Mouse (Mus musculus) liver, postnatal 0 days (tissue): ENCODE results near the gene Iqck. TPM values are rescaled to one million over a fixed set of nuclear protein-coding genes. Genes with fewer than 3 reads are reported as not detected.
A peak's percentile ranks its signal among the peaks of the same experiment; 100 is the strongest.

Experiments
- ATAC-seq: fragments of 200-750 bp; cut with Nextera tagmentation; 2 replicates; pipeline ENCODE4 v1.8.0; 2017; ENCODE audit warnings: mild to moderate bottlenecking, moderate library complexity
- DNase-seq: peaks from one replicate; pipeline ENCODE4 v3.0.0-alpha.2; 2016
- H3K27ac ChIP-seq: fragments of 300-500 bp; sonication (generic); 2 replicates; pipeline ENCODE4 v1.5.1; 2014; ENCODE audit warnings: antibody characterized with exemption, moderate library complexity, mild to moderate bottlenecking, low read depth
- H3K27me3 ChIP-seq: fragments of 300-500 bp; sonication (generic); 2 replicates; pipeline ENCODE4 v1.6.1; 2014; ENCODE audit warnings: low read length, control low read depth, mixed read lengths; ENCODE audit not compliant: insufficient read depth
- H3K36me3 ChIP-seq: fragments of 300-500 bp; sonication (generic); replicated peaks from 2 replicates; pipeline ENCODE4 v1.6.1; 2014; ENCODE audit warnings: mild to moderate bottlenecking, control low read depth, low read length, moderate library complexity, mixed read lengths; ENCODE audit not compliant: insufficient read depth
- H3K4me1 ChIP-seq: fragments of 300-500 bp; sonication (generic); 2 replicates; pipeline ENCODE4 v1.6.1; 2014; ENCODE audit warnings: antibody characterized with exemption, mild to moderate bottlenecking, control low read depth; ENCODE audit not compliant: insufficient read depth
- H3K4me2 ChIP-seq: fragments of 300-500 bp; sonication (generic); 2 replicates; pipeline ENCODE4 v1.6.1; 2014; ENCODE audit warnings: low read depth, mild to moderate bottlenecking, low read length, moderate library complexity, mixed read lengths
- H3K4me3 ChIP-seq: fragments of 300-500 bp; sonication (generic); 2 replicates; pipeline ENCODE4 v1.5.1; 2014; ENCODE audit warnings: low read depth, low read length
- H3K9ac ChIP-seq: fragments of 300-500 bp; sonication (generic); replicated peaks from 2 replicates; pipeline ENCODE4 v1.6.1; 2014; ENCODE audit warnings: mild to moderate bottlenecking, moderate library complexity
- H3K9me3 ChIP-seq: fragments of 300-500 bp; sonication (generic); 2 replicates; pipeline ENCODE4 v1.6.1; 2016; ENCODE audit warnings: mild to moderate bottlenecking, control low read depth, low read length, mixed read lengths
- CTCF ChIP-seq: sonication (generic); IDR thresholded peaks from 2 replicates; pipeline ENCODE4 v1.5.1; 2016; ENCODE audit warnings: antibody characterized with exemption, low read depth
- EP300 ChIP-seq: IDR thresholded peaks from 2 replicates; pipeline ENCODE4 v1.6.1; 2016; ENCODE audit warnings: antibody characterized with exemption, low read depth, mild to moderate bottlenecking
- WGBS: fragments of 180-500 bp; shearing (Covaris S2); extraction: QIAGEN DNeasy Blood & Tissue Kit; methylation state at CpG from one replicate; pipeline ENCODE4 v1.1.7; 2014; ENCODE audit not compliant: insufficient replicate concordance; 5-methylcytosine and 5-hydroxymethylcytosine counted together
- polyA plus RNA-seq: library from polyadenylated mRNA; unstranded; fragments of >200 nt; fragmentation: Nextera tagmentation; extraction: Ambion mirVana; gene quantifications from 2 replicates; pipeline ENCODE4 v1.2.1, GENCODE M21; 2015

Iqck gene
- polyA plus RNA-seq, 1 experiment from 2014 or later: 0.39 TPM

GRCm38 (mm10) chr7:118912049-118912490 is 56.5 kb downstream of the Iqck start:
- Histone ChIP-seq H3K36me3 (no peaks in the 10 kb centered on the region), H3K4me1 (no peaks in the 10 kb centered on the region), H3K4me3 (no peak overlapping the region), H3K9ac (no peak overlapping the region), H3K9me3 (no peaks in the 10 kb centered on the region), H3K27me3 (no peaks in the 10 kb centered on the region), H3K27ac (no peak overlapping the region), H3K4me2 (no peak overlapping the region)
- 68% methylated on average over 8 of the region's 8 CpGs for WGBS
- TF ChIP-seq CTCF (no peak), EP300 (no peak)
- DNase-seq (no peak), ATAC-seq (no peak)

GRCm38 (mm10) chr7:118914561-118915165 is 59.1 kb downstream of the Iqck start:
- no peak for TF ChIP-seq EP300
- no peak for TF ChIP-seq CTCF
- H3K4me2 ChIP-seq: no peak overlapping the region
- DNase-seq (no peak), ATAC-seq (no peak)
- WGBS: 69% methylated on average over 7 of the region's 7 CpGs
- no peak overlapping the region for H3K9ac ChIP-seq
- H3K27me3 ChIP-seq: no peaks in the 10 kb centered on the region
- no peaks in the 10 kb centered on the region for H3K9me3 ChIP-seq
- H3K27ac ChIP-seq: no peak overlapping the region
- no peaks in the 10 kb centered on the region for H3K36me3 ChIP-seq
- H3K4me3 ChIP-seq: no peak overlapping the region
- H3K4me1 ChIP-seq: no peaks in the 10 kb centered on the region

GRCm38 (mm10) chr7:118919261-118920006 is 63.9 kb downstream of the Iqck start:
- WGBS: 74% methylated on average over 10 of the region's 10 CpGs
- TF ChIP-seq CTCF: no peak
- TF ChIP-seq EP300: no peak
- DNase-seq (no peak), ATAC-seq (no peak)
- Histone ChIP-seq H3K27me3 (no peaks in the 10 kb centered on the region), H3K27ac (no peak overlapping the region), H3K9ac (no peak overlapping the region), H3K36me3 (no peaks in the 10 kb centered on the region), H3K4me1 (no peaks in the 10 kb centered on the region), H3K9me3 (no peaks in the 10 kb centered on the region), H3K4me2 (no peak overlapping the region), H3K4me3 (no peak overlapping the region)

- H3K9me3 ChIP-seq: no peaks in the 10 kb centered on the region
- ATAC-seq: 0 out of 2 replicates have a peak, but pooled peaks have one; percentile 13
- no peak for DNase-seq
- no peak overlapping the region for H3K27ac ChIP-seq
- no peaks in the 10 kb centered on the region for H3K27me3 ChIP-seq
- TF ChIP-seq CTCF: no peak
- no peak for TF ChIP-seq EP300
- H3K4me1 ChIP-seq: no peaks in the 10 kb centered on the region
- no peak overlapping the region for H3K4me2 ChIP-seq
- H3K4me3 ChIP-seq: no peak overlapping the region
- 41% methylated on average over 4 of the region's 4 CpGs for WGBS
- H3K9ac ChIP-seq: no peak overlapping the region
- H3K36me3 ChIP-seq: no peaks in the 10 kb centered on the region
These were observed 67.1 kb downstream of the Iqck start for GRCm38 (mm10) chr7:118922441-118923202.

GRCm38 (mm10) chr7:118925547-118925946 is 70.0 kb downstream of the Iqck start:
- Histone ChIP-seq H3K27ac (no peak overlapping the region), H3K4me3 (no peak overlapping the region), H3K27me3 (no peaks in the 10 kb centered on the region), H3K36me3 (no peaks in the 10 kb centered on the region), H3K9ac (no peak overlapping the region), H3K9me3 (no peaks in the 10 kb centered on the region), H3K4me2 (no peak overlapping the region), H3K4me1 (no peaks in the 10 kb centered on the region)
- no peak for DNase-seq
- ATAC-seq: no peak
- WGBS: 63% methylated on average over 3 of the region's 3 CpGs
- TF ChIP-seq CTCF (no peak), EP300 (no peak)

GRCm38 (mm10) chr7:118926516-118927260 is 71.1 kb downstream of the Iqck start:
- Histone ChIP-seq H3K27me3 (no peaks in the 10 kb centered on the region), H3K9me3 (no peaks in the 10 kb centered on the region), H3K4me2 (no peak overlapping the region), H3K4me1 (no peaks in the 10 kb centered on the region), H3K4me3 (no peak overlapping the region), H3K9ac (no peak overlapping the region), H3K36me3 (no peaks in the 10 kb centered on the region), H3K27ac (no peak overlapping the region)
- ATAC-seq: no peak
- TF ChIP-seq CTCF (no peak), EP300 (no peak)
- no peak for DNase-seq
- 83% methylated on average over 6 of the region's 6 CpGs for WGBS
